Mouse (Mus musculus) monocyte, adult 5-6 weeks (primary cell): ENCODE measurements at regions not wholly inside any gene's neighbourhood (a gene's known extent, or its start where the extent isn't known, plus 50 kb on each side); places are given as distances from the start of the nearest gene placed in this dataset.

Source experiments
- ATAC-seq: fragments of 153-309, 156-312 bp; replicated peaks from 2 replicates; pipeline ENCODE4 v1.8.0; 2017; ENCODE audit warnings: mild to moderate bottlenecking; ENCODE audit not compliant: low TSS enrichment, insufficient number of reproducible peaks, severe bottlenecking, poor library complexity, low FRiP score

- ATAC-seq: no peak
Measured at GRCm38 (mm10) chr11:24426995-24427883, 349.4 kb downstream of the Bcl11a start.

- no peak for ATAC-seq
Measured at GRCm38 (mm10) chr11:24448608-24449007, 370.8 kb downstream of the Bcl11a start.

GRCm38 (mm10) chr11:24452267-24452666 is 374.4 kb downstream of the Bcl11a start:
- no peak for ATAC-seq

- no peak for ATAC-seq
Measured at GRCm38 (mm10) chr11:24464642-24465041, 386.8 kb downstream of the Bcl11a start.

GRCm38 (mm10) chr11:24467458-24467857 is 389.6 kb downstream of the Bcl11a start:
- ATAC-seq: no peak

GRCm38 (mm10) chr11:24470469-24470868 is 392.6 kb downstream of the Bcl11a start:
- ATAC-seq: no peak

- no peak for ATAC-seq
Measured at GRCm38 (mm10) chr11:24472617-24473367, 394.9 kb downstream of the Bcl11a start.

GRCm38 (mm10) chr11:24473368-24474010 is 395.6 kb downstream of the Bcl11a start:
- ATAC-seq: no peak

GRCm38 (mm10) chr11:24502722-24503424 is 425.0 kb downstream of the Bcl11a start:
- no peak for ATAC-seq

GRCm38 (mm10) chr11:24515568-24515967 is 437.7 kb downstream of the Bcl11a start:
- ATAC-seq: no peak

- ATAC-seq: no peak
Measured at GRCm38 (mm10) chr11:24535462-24535861, 457.6 kb downstream of the Bcl11a start.

GRCm38 (mm10) chr11:24537721-24538120 is 459.9 kb downstream of the Bcl11a start:
- ATAC-seq: no peak

- ATAC-seq: no peak
Measured at GRCm38 (mm10) chr11:24569655-24570054, 491.8 kb downstream of the Bcl11a start.

- no peak for ATAC-seq
Measured at GRCm38 (mm10) chr11:24613529-24613928, 535.7 kb downstream of the Bcl11a start.

GRCm38 (mm10) chr11:24615436-24615835 is 537.6 kb downstream of the Bcl11a start:
- ATAC-seq: no peak

GRCm38 (mm10) chr11:24618586-24618985 is 540.7 kb downstream of the Bcl11a start:
- ATAC-seq: no peak

- no peak for ATAC-seq
Measured at GRCm38 (mm10) chr11:24619021-24619420, 541.2 kb downstream of the Bcl11a start.

- ATAC-seq: no peak
Measured at GRCm38 (mm10) chr11:24628619-24629018, 550.8 kb downstream of the Bcl11a start.

GRCm38 (mm10) chr11:24629431-24629830 is 551.6 kb downstream of the Bcl11a start:
- ATAC-seq: no peak
